In the genomic region with DNA sequence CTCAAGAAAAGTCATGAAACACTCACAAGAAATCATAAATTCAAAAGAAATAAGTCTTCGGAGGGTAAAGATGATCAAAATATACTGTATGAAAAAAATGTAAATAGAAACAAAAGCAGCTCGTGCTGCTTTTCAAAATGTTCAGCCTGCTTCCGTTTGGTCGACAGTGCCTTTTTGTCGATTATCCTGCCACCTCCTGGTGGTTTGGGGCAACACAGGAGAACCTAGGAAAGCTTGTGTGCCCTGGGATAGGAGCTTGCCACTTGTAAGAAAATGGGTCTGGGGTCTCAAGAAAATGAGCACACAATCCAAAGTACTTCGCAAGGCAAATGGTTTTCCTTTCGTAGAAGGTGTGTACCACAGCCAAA, we compare ENCODE assay signal across 9 mouse cellular contexts. TPM values are rescaled to one million over a fixed set of nuclear protein-coding genes. Genes with fewer than 3 reads are reported as not detected.
DNase-seq lines count a peak whose midpoint lies in the region; ATAC-seq and TF ChIP-seq lines count a peak whose summit lies in the region.
"Had no signal": no experiment of that assay in that cellular context is flagged by ENCODE, and none has a peak within 500 bp of the region (broad histone marks: within the 10 kb centered on the region; RNA-seq: fewer than 3 reads in every experiment).

No protein-coding gene starts in this region.

- peak; percentile 75 for TF ChIP-seq EP300 in heart, adult 2 months (IDR thresholded peaks at IDR 0.05; ENCODE audit: insufficient read depth, low read depth, low read length)

- peak overlapping the region; percentile 64 for H3K4me3 ChIP-seq in heart, adult 2 months
- peak overlapping the region; percentile 73 for H3K4me3 ChIP-seq in liver, embryonic 11.5 days (ENCODE audit: low read depth, low read length)

- intact Hi-C loops in heart, adult 2 months (cut with DNase I) = loop anchor here (5.0 kb wide), 2 partner anchors 89 to 221 kb away; a partner anchor contains a TSS

- H3K79me2 ChIP-seq in heart, adult 2 months (replicated peaks; ENCODE audit: control insufficient read depth, insufficient read depth, low read length) = no peaks in the 10 kb centered on the region

- H3K27ac ChIP-seq in heart, adult 2 months = peak overlapping the region; percentile 53
- no peak overlapping the region; the same call in 1 of the 2 replicates for H3K27ac ChIP-seq in liver, embryonic 11.5 days (ENCODE audit: low read depth, low read length)

- peak overlapping the region; percentile 97 for H3K4me2 ChIP-seq in liver, embryonic 11.5 days

- ATAC-seq in liver, embryonic 11.5 days (replicated peaks; ENCODE audit: low FRiP score) = no peak
- 0 out of 2 replicates have a peak, but pooled peaks have one; percentile 37 for ATAC-seq in monocyte, adult 5-6 weeks (replicated peaks; ENCODE audit: insufficient number of reproducible peaks, low FRiP score, low TSS enrichment, poor library complexity, severe bottlenecking)

- H3K27me3 ChIP-seq in heart, adult 2 months (ENCODE audit: control insufficient read depth, insufficient read depth, low read length) = no peaks in the 10 kb centered on the region
- no peaks in the 10 kb centered on the region for H3K27me3 ChIP-seq in liver, embryonic 11.5 days (replicated peaks; ENCODE audit: control insufficient read depth, insufficient read depth, low read length)
- no peaks in the 10 kb centered on the region for H3K27me3 ChIP-seq in splenic B cell, adult 2 months (ENCODE audit: control insufficient read depth, insufficient read depth, low read length, poor library complexity, severe bottlenecking)

- DNase-seq in A20 (ENCODE audit: low read depth, low spot score) (peak; percentile 87), adipocyte (ENCODE audit: low spot score) (peak; percentile 87)
- DNase-seq in embryo, embryonic 9.5 days (ENCODE audit: extremely low spot score) = peak; percentile 87
- DNase-seq in heart, adult 2 months = peak; percentile 80 to 82
- peak; percentile 59 to 81 for DNase-seq in kidney, adult 8-10 months
- DNase-seq in liver, embryonic 11.5 days (ENCODE audit: low spot score) = peak; percentile 78
- DNase-seq in splenic B cell, adult 2 months (ENCODE audit: low read depth, low spot score) = peak; percentile 88

- H3K4me1 ChIP-seq in heart, adult 2 months (ENCODE audit: control insufficient read depth, insufficient read depth, low read length) = no peaks in the 10 kb centered on the region; the same call in 1 of the 2 replicates
- H3K4me1 ChIP-seq in liver, embryonic 11.5 days (replicated peaks; ENCODE audit: control insufficient read depth, insufficient read depth, low read length) = peaks cover 3% of the 10 kb centered on the region; the same call in 1 of the 2 replicates

- under 1% methylated on average over 7 of the region's 7 CpGs for WGBS in heart, adult 2 months
- WGBS in liver, embryonic 11.5 days = under 1% methylated on average over 7 of the region's 7 CpGs

- no peaks in the 10 kb centered on the region for H3K9me3 ChIP-seq in liver, embryonic 11.5 days (ENCODE audit: control insufficient read depth, low read length)

- H3K36me3 ChIP-seq in heart, adult 2 months (ENCODE audit: control insufficient read depth, insufficient read depth, low read length) = no peaks in the 10 kb centered on the region
- no peaks in the 10 kb centered on the region for H3K36me3 ChIP-seq in liver, embryonic 11.5 days (ENCODE audit: control insufficient read depth, insufficient read depth, low read length)
- H3K36me3 ChIP-seq in splenic B cell, adult 2 months (ENCODE audit: control insufficient read depth, insufficient read depth, low read length, poor library complexity, severe bottlenecking) = no peaks in the 10 kb centered on the region

- no peak overlapping the region for H3K9ac ChIP-seq in heart, adult 2 months (ENCODE audit: low read depth, low read length)
- peak overlapping the region; percentile 76 for H3K9ac ChIP-seq in liver, embryonic 11.5 days (ENCODE audit: low read depth, low read length)

- TF ChIP-seq CTCF in heart, adult 2 months (IDR thresholded peaks at IDR 0.05) = peak; percentile 95

- TF ChIP-seq POLR2A in heart, adult 2 months (IDR thresholded peaks at IDR 0.05; ENCODE audit: insufficient read depth, low read depth, low read length) = no peak

RNA-seq across cellular contexts. Expression of a gene that starts 21.9 kb away (rescaled TPM):
- 100 to 1,000 TPM; 289 to 295 TPM for total RNA-seq in heart, adult 2 months (2021)
- polyA plus RNA-seq in heart, adult 2 months (2012; rRNA removed) = 199 and 261 TPM in 2 replicates
- polyA plus RNA-seq in liver, embryonic 11.5 days (2014; fragmentation: Nextera tagmentation; extraction: Ambion mirVana) = 0.19 and 0.32 TPM in 2 replicates
- total RNA-seq in monocyte, adult 5-6 weeks (2017) = 0.64 TPM in 1 of 3 replicates, not detected in the others
- total RNA-seq: hematopoietic stem cell, adult 5-6 weeks had no signal

RNA-seq across cellular contexts. Expression of a gene that starts 51.0 kb away (rescaled TPM):
- total RNA-seq in heart, adult 2 months (2021) = not detected
- polyA plus RNA-seq in heart, adult 2 months (2012; rRNA removed) = 0.15 TPM in 1 of 2 replicates, not detected in the other
- not detected in 2 replicates for polyA plus RNA-seq in liver, embryonic 11.5 days (2014; fragmentation: Nextera tagmentation; extraction: Ambion mirVana)
- total RNA-seq in monocyte, adult 5-6 weeks (2017) = not detected in 3 replicates
- total RNA-seq: hematopoietic stem cell, adult 5-6 weeks had no signal

RNA-seq across cellular contexts. Expression of a gene that starts 54.7 kb away (rescaled TPM):
- 100 to 1,000 TPM; 276 to 338 TPM for total RNA-seq in heart, adult 2 months (2021)
- polyA plus RNA-seq in heart, adult 2 months (2012; rRNA removed) = 515 and 744 TPM in 2 replicates
- polyA plus RNA-seq in liver, embryonic 11.5 days (2014; fragmentation: Nextera tagmentation; extraction: Ambion mirVana) = 41.1 and 44.0 TPM in 2 replicates
- 575 to 636 TPM (median 578 TPM) in 3 replicates for total RNA-seq in monocyte, adult 5-6 weeks (2017)

Comparison
In these comparisons a context has a peak if more than half of its experiments do, and no peak if none do; other contexts are left out.
1. RNA of a gene that starts 21.9 kb away (total RNA-seq): 289 to 295 TPM in heart, adult 2 months; 0.64 TPM in monocyte, adult 5-6 weeks; every median in the first group is over 100 times any median in the second.
2. Peak in every context shown above with its lines, with median percentiles within 50 percentile points of each other: DNase-seq.